Mouse (Mus musculus): Measurements from ENCODE around the gene Ube2f.

The Ube2f gene

GRCm38 (mm10) chr1:91239112-91239511, 11.0 kb upstream of the Ube2f start:
- no peak for DNase-seq

GRCm38 (mm10) chr1:91239800-91240199, 10.3 kb upstream of the Ube2f start:
- no peak for DNase-seq

- DNase-seq = no peak
These were observed 9.4 kb upstream of the Ube2f start for GRCm38 (mm10) chr1:91240685-91241084.

- DNase-seq = no peak
These were observed 8.9 kb upstream of the Ube2f start for GRCm38 (mm10) chr1:91241249-91241648.

GRCm38 (mm10) chr1:91248242-91248641, 1.9 kb upstream of the Ube2f start:
- DNase-seq = peak; percentile 7

GRCm38 (mm10) chr1:91248970-91249369, 1.1 kb upstream of the Ube2f start:
- DNase-seq = peak; percentile 54

GRCm38 (mm10) chr1:91250415-91251147, 477 bp downstream of the Ube2f start:
- peak; percentile 57 for DNase-seq

- DNase-seq = peak; percentile 12
These were observed 1.1 kb downstream of the Ube2f start for GRCm38 (mm10) chr1:91251148-91251650.

- DNase-seq = peak; percentile 14
These were observed 1.8 kb downstream of the Ube2f start for GRCm38 (mm10) chr1:91251927-91252326.

- DNase-seq = no peak
These were observed 7.8 kb downstream of the Ube2f start for GRCm38 (mm10) chr1:91257918-91258317.

- no peak for DNase-seq
These were observed 9.7 kb downstream of the Ube2f start for GRCm38 (mm10) chr1:91259794-91260193.

- DNase-seq = no peak
These were observed 12.4 kb downstream of the Ube2f start for GRCm38 (mm10) chr1:91262508-91262907.

GRCm38 (mm10) chr1:91272260-91272659, 22.2 kb downstream of the Ube2f start:
- no peak for DNase-seq

GRCm38 (mm10) chr1:91276581-91276980, 26.5 kb downstream of the Ube2f start:
- peak; percentile 34 for DNase-seq

GRCm38 (mm10) chr1:91277480-91277879, 27.4 kb downstream of the Ube2f start:
- no peak for DNase-seq

GRCm38 (mm10) chr1:91278410-91279119, 28.5 kb downstream of the Ube2f start:
- DNase-seq = no peak

- no peak for DNase-seq
These were observed 29.0 kb downstream of the Ube2f start for GRCm38 (mm10) chr1:91279126-91279525.

GRCm38 (mm10) chr1:91282582-91282981, 32.5 kb downstream of the Ube2f start:
- no peak for DNase-seq

GRCm38 (mm10) chr1:91289375-91289774, 39.3 kb downstream of the Ube2f start:
- DNase-seq = no peak

GRCm38 (mm10) chr1:91292101-91292825, 42.2 kb downstream of the Ube2f start:
- DNase-seq = no peak

GRCm38 (mm10) chr1:91295544-91295943, 45.4 kb downstream of the Ube2f start:
- DNase-seq = no peak

GRCm38 (mm10) chr1:91297799-91298744, 48.0 kb downstream of the Ube2f start, which contains the start of gene Scly:
Gene Scly (plus strand): TSS chr1:91298338.
- DNase-seq = peak; percentile 97
